Mouse (Mus musculus): ENCODE results near the gene Ryr2.

DNA sequence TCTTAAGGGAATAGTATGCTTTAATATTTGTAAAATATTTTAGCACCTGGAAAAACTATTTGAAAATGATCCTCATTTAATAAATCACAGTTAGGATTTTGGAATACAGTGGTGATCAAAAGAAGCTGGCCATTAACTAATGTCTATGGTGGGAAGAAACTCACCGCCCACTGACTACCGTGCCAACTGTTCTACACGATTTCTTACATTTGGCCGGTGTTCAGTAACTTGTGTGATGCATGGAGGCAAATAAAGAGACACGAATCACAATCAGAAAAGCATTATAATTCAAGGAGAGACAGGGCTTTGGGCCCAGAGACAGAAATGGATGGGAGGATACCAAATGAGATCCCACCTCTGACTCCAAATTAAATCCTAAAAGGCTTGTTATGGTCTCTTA lies 470.4 kb downstream of the Ryr2 start:
- TF ChIP-seq CTCF (IDR thresholded peaks at IDR 0.05; ENCODE audit: low read depth) (no peak), EP300 (IDR thresholded peaks at IDR 0.05; ENCODE audit: low read depth) (no peak)
